ENCODE assay signal across 8 mouse cellular contexts in the genomic region with DNA sequence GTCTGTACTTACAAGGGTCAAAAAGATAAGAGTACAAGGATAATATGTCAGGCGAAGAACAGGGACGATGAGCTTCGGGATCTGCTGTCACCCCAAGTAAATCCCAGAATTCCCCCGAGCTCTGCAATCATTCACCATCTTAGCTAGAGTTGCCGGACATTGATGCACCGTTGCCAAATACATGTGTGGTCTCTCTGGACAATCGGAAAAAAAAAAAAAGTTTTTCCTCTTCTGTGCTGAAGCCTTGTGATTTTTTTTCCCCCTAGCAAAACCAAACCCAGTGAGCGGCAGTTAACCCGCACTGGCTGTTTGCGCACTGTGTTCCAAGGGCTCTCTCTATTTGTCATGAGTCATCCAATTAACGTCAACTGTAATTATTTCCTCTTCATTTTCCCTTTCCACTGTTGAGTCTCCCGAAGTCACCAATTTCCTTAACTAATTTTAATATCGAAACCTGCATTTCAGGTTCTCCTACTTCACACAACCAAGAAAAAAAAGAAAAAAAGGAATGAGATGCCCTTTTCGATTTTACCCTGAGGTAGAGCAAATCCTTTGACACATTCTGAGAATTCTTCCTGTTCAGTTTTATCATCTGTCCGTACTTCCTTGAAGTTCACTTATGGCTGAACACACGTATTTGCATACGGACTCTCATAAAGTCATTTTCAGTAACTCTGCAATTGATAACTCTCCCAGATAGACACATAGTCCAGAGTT.
DNase-seq lines count a peak whose midpoint lies in the region; ATAC-seq and TF ChIP-seq lines count a peak whose summit lies in the region.

No protein-coding gene starts in this region.

- 0 out of 2 replicates have a peak overlapping the region, but pooled peaks have one; percentile 42 for H3K27ac ChIP-seq in heart, embryonic 10.5 days
- H3K27ac ChIP-seq in CH12.LX (ENCODE audit: insufficient read depth, low read depth) = no peak overlapping the region
- no peak overlapping the region for H3K27ac ChIP-seq in forebrain, embryonic 15.5 days (replicated peaks)
- no peak overlapping the region for H3K27ac ChIP-seq in liver, embryonic 13.5 days

- H3K9ac ChIP-seq in CH12.LX (ENCODE audit: insufficient read depth, low read depth) = peak overlapping the region; percentile 74
- no peak overlapping the region for H3K9ac ChIP-seq in forebrain, embryonic 15.5 days (replicated peaks)
- H3K9ac ChIP-seq in liver, embryonic 13.5 days = no peak overlapping the region

- ATAC-seq in forebrain, embryonic 15.5 days (replicated peaks) = peak; percentile 42; the same call in 1 of the 2 replicates
- no peak for ATAC-seq in liver, embryonic 13.5 days (ENCODE audit: low read depth)

- H3K36me3 ChIP-seq in heart, embryonic 10.5 days = no peaks in the 10 kb centered on the region
- no peaks in the 10 kb centered on the region for H3K36me3 ChIP-seq in CH12.LX (replicated peaks in 1 of 2; ENCODE audit: control insufficient read depth in 1 of 2, insufficient read depth in 1 of 2, low read length in 1 of 2)
- H3K36me3 ChIP-seq in forebrain, embryonic 15.5 days = no peaks in the 10 kb centered on the region
- H3K36me3 ChIP-seq in liver, embryonic 13.5 days = no peaks in the 10 kb centered on the region

- in situ Hi-C loops in CH12.LX (cut with MboI; ENCODE audit: low pct_ligation_motif_present, low pct_unique_long_range_greater_than_20kb, low sequenced_read_pairs) = loop anchor here (10.0 to 25.0 kb wide), 2 partner anchors 508 to 1135 kb away; no protein-coding TSS in a partner anchor

- H3K4me3 ChIP-seq in heart, embryonic 10.5 days = peak overlapping the region; percentile 42
- peak overlapping the region in 2 of 3 experiments; percentile 19 to 40 for H3K4me3 ChIP-seq in CH12.LX (replicated peaks in 1 of 3; ENCODE audit: low read depth in 2 of 3, low read length in 2 of 3, poor library complexity in 1 of 3)
- H3K4me3 ChIP-seq in forebrain, embryonic 15.5 days = no peak overlapping the region
- peak overlapping the region; percentile 4 for H3K4me3 ChIP-seq in liver, embryonic 13.5 days (replicated peaks)

- intact Hi-C loops in left cerebral cortex, postnatal 36 days (cut with DNase I) = loop anchor here (2.0 to 5.0 kb wide), 5 partner anchors 113 to 528 kb away; no protein-coding TSS in a partner anchor

- no peak for TF ChIP-seq EP300 in CH12.LX (IDR thresholded peaks at IDR 0.05; ENCODE audit: low read length)

- H3K4me1 ChIP-seq in heart, embryonic 10.5 days = peaks cover 26% of the 10 kb centered on the region
- peaks cover 0 to 8% of the 10 kb centered on the region in 2 experiments; a peak in 2 of 4 replicates for H3K4me1 ChIP-seq in CH12.LX (ENCODE audit: control insufficient read depth in 1 of 2, insufficient read depth in 2 of 2)
- peaks cover 15% of the 10 kb centered on the region for H3K4me1 ChIP-seq in forebrain, embryonic 15.5 days
- peaks cover 27% of the 10 kb centered on the region for H3K4me1 ChIP-seq in liver, embryonic 13.5 days (replicated peaks)

- no peak for TF ChIP-seq CTCF in CH12.LX (conservative IDR thresholded peaks at IDR 0.05 in 1 of 2, IDR thresholded peaks at IDR 0.05 in 1 of 2; ENCODE audit: low read depth in 2 of 2, low read length in 2 of 2)

- no peak for TF ChIP-seq POLR2A in CH12.LX (IDR thresholded peaks at IDR 0.05; ENCODE audit: low read depth, low read length)

- no peak for DNase-seq in heart, embryonic 10.5 days (ENCODE audit: low spot score)
- DNase-seq in heart, adult 18-20 months = no peak
- DNase-seq in CH12.LX (ENCODE audit: extremely low read depth) = no peak
- no peak for DNase-seq in liver, embryonic 13.5 days
- DNase-seq in retina, embryonic 14.5 days (ENCODE audit: low spot score) = peak; percentile 78
- DNase-seq in adrenal gland, postnatal 14 days = no peak
- DNase-seq in left cerebral cortex, postnatal 36 days (ENCODE audit: low spot score in 2 of 2) = no peak

- WGBS in heart, embryonic 10.5 days = 46% methylated on average over 17 of the region's 17 CpGs
- WGBS in forebrain, embryonic 15.5 days = 70% methylated on average over 17 of the region's 17 CpGs
- WGBS in liver, embryonic 13.5 days (ENCODE audit: insufficient replicate concordance) = 20% methylated on average over 17 of the region's 17 CpGs

- H3K9me3 ChIP-seq in heart, embryonic 10.5 days = no peaks in the 10 kb centered on the region
- H3K9me3 ChIP-seq in CH12.LX (replicated peaks; ENCODE audit: low read length) = no peaks in the 10 kb centered on the region
- no peaks in the 10 kb centered on the region for H3K9me3 ChIP-seq in forebrain, embryonic 15.5 days
- H3K9me3 ChIP-seq in liver, embryonic 13.5 days (replicated peaks) = no peaks in the 10 kb centered on the region

- no peaks in the 10 kb centered on the region for H3K79me2 ChIP-seq in CH12.LX (replicated peaks; ENCODE audit: control insufficient read depth, extremely low read depth, insufficient read depth, poor library complexity, severe bottlenecking)

- TF ChIP-seq RAD21 in CH12.LX (IDR thresholded peaks at IDR 0.05; ENCODE audit: low read depth, low read length) = no peak

- dilution Hi-C loops in CH12.LX (cut with MboI; ENCODE audit: extremely low pct_ligation_motif_present, extremely low pct_unique_long_range_greater_than_20kb, low sequenced_read_pairs) = no loop called here

- H3K4me2 ChIP-seq in CH12.LX (ENCODE audit: insufficient read depth, low read depth, poor library complexity, severe bottlenecking) = peak overlapping the region; percentile 100
- 0 out of 2 replicates have a peak overlapping the region, but pooled peaks have one; percentile 3 for H3K4me2 ChIP-seq in forebrain, embryonic 15.5 days (replicated peaks)
- peak overlapping the region; percentile 54 for H3K4me2 ChIP-seq in liver, embryonic 13.5 days

- H3K27me3 ChIP-seq in heart, embryonic 10.5 days (ENCODE audit: insufficient read depth, poor library complexity, severe bottlenecking) = no peaks in the 10 kb centered on the region
- H3K27me3 ChIP-seq in CH12.LX (replicated peaks) = no peaks in the 10 kb centered on the region
- H3K27me3 ChIP-seq in forebrain, embryonic 15.5 days = no peaks in the 10 kb centered on the region
- H3K27me3 ChIP-seq in liver, embryonic 13.5 days = no peaks in the 10 kb centered on the region

TF ChIP-seq in CH12.LX, 34 proteins besides CTCF, POLR2A, EP300 and RAD21:
- TF ChIP-seq USF2 (conservative IDR thresholded peaks at IDR 0.05; ENCODE audit: low read depth, low read length) (no peak), ZNF384 (IDR thresholded peaks at IDR 0.05; ENCODE audit: low read depth, low read length) (peak; percentile 40; the same call in 1 of the 2 replicates)

Comparison
In these comparisons a context has a peak if more than half of its experiments do, and no peak if none do; other contexts are left out.
1. H3K4me2 ChIP-seq: peak in every context shown above with its lines; median percentile 100 in CH12.LX; 54 in liver, embryonic 13.5 days; 3 in forebrain, embryonic 15.5 days.